Mouse (Mus musculus): Measurements from ENCODE around the gene Slamf9.

The Slamf9 gene

DNA sequence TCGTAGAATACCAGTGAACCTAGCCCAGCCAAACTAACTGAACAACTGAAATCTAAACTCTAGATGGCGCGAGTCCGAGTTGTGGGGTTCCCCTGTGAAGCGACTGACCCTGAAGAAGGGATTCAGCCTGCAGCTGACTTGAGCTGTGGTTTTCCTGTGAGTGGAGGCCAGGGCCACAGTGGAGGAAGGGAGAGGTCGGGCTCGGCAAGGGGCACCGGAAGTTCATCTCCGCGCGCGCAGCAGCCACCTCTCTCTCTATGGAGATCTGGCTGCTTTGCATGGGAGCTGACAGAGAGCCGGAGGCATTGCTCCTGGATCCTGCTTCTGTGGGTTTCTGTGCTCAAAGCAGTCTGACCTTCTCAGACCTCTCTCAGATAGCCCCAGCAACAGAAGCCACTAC is 37.8 kb downstream of the Slamf9 start:
- DNase-seq (ENCODE audit: low read depth in 1 of 2, low spot score in 2 of 2): peak; percentile 80 to 83

DNA sequence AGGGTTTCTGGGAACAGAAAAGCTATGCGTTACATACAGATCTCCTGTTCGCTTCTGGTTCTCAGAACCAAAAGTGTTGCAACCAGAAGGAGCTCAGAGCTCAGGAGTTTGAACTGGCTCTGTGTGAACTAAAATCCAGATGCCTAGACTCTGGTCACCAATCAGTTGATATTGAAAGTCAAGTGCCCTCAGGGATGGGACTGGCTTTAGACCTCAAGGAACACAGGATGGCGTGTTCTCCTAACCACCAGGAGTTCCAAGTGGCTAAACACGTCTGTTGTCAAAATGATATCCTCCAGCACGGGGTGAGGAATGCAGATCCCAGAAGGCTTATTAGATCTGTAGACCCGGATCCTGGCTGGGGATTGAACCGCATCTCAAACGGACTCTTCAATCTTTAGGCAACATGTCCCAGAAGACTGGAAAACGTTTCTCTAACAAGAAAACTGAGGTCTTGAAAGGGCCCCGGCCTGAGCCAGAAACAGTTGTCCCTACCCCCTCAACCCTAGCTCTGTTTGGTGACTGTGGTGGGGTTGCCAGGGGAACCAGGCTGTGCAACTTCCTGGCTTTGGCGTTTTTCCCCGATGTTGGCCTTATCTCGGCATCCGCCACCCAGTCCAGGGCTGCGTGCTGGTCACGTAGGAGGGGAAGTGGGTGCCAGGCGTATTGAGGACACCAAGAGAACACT is 38.5 kb downstream of the Slamf9 start:
- DNase-seq (ENCODE audit: low read depth in 1 of 2, low spot score in 2 of 2): peak; percentile 88 to 92

DNA sequence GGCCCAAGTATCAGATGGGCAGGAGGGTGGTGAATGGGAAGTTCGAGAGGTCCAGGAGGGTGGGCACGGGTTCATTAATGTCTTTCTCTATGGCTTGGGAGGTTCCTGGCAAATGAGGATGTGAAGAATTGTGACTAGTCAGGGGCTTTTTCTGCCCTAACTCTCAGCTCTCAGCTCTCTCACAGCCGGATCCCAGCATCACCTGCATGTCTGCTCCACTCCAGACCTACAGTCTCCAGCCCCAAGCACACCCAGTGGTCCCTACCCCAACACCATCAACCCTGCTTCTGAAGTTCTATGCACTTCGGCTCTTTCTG is 39.0 kb downstream of the Slamf9 start:
- DNase-seq (ENCODE audit: low read depth in 1 of 2, low spot score in 2 of 2): no peak

DNA sequence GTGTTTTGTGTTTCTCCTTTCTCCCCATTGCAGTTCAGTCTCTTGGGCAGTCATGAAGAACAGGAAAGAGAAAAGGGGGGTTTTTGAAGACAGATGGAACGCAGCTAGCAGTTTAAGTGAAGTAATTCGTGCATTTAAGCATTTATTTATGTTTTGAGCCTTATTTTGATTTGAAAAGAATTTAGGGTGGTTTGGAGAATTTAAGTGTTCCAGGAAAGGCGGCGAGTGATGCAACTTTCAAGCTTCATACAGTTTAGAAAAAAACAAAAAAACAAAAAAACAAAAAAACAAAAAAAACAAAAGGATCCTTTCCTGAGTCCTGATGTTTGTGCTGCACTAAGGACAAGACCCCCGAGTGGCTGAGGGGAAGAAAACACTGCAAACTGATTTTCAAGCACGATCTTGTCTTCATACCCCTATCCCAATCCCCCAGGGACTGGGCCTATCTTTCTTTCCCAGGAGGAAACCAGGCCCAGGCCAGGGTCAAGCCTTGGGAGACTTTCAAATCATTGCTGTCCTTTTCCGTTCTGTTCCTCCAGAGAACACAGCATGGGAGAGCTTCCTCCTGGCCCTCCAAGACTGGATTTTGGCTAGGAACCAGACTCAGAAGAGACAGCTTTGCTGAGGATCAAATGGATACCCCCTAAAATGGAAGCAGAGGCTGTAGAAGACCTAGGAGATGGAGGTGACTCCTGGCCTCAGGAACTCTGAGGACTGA is 39.6 kb downstream of the Slamf9 start:
- DNase-seq (ENCODE audit: low read depth in 1 of 2, low spot score in 2 of 2): no peak

DNA sequence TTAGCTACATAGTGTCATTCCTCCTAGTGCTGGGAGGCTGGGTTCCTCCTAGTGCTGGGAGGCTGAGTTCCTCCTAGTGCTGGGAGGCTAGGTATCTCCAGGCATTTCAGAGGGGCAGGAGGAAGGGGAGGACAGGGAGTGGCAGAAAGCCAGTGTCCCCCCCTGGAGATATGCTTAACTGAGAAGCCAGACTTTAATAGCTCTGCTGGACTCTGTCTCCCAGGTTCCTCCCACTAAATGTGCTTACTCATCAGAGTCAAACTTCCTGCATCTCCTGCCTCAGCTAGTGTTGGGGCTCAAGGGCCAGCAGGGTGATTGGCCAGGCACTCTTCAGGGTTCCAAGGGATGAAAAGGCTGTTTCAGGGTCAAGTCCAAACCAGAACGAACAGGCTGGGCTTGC is 40.2 kb downstream of the Slamf9 start:
- DNase-seq (ENCODE audit: low read depth in 1 of 2, low spot score in 2 of 2): no peak

DNA sequence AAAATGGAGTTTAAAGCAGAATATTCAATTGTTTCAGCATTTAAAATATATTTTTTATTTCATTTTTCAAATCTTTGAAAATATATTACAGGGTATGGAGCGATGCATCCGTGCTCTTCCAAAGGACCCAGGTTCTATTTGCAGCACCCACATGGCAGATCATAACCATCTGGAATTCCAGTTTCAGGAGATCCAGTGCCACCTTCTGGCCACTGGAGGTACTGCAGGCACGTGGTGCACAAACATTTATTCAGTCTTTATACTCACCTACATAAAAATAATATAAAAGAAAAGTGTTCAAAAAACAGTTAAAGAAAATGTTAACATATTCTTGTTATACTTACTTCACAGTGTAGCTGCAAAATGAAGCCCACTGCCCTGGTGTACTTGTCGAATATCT is 42.9 kb downstream of the Slamf9 start:
- no peak for DNase-seq (ENCODE audit: low read depth in 1 of 2, low spot score in 2 of 2)

DNA sequence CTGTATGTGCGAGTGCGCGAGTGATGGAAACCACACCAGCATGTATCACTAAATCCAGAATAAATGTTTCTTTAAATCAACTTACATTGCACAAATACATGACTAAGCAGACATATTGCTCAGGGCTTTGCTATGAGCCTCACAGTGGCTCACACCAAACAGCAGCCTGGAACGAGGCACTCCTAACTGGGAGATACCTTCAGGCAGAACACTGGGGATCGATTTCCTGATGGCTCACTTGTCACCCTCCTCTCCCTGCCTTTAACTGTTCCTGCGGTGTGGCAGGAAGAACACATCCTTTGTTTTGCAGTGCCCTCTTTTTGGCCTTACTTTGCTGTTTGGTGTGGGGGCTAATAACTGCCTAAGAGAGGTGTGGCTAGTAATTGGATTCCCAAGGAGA is 44.5 kb downstream of the Slamf9 start:
- no peak for DNase-seq (ENCODE audit: low read depth in 1 of 2, low spot score in 2 of 2)

DNA sequence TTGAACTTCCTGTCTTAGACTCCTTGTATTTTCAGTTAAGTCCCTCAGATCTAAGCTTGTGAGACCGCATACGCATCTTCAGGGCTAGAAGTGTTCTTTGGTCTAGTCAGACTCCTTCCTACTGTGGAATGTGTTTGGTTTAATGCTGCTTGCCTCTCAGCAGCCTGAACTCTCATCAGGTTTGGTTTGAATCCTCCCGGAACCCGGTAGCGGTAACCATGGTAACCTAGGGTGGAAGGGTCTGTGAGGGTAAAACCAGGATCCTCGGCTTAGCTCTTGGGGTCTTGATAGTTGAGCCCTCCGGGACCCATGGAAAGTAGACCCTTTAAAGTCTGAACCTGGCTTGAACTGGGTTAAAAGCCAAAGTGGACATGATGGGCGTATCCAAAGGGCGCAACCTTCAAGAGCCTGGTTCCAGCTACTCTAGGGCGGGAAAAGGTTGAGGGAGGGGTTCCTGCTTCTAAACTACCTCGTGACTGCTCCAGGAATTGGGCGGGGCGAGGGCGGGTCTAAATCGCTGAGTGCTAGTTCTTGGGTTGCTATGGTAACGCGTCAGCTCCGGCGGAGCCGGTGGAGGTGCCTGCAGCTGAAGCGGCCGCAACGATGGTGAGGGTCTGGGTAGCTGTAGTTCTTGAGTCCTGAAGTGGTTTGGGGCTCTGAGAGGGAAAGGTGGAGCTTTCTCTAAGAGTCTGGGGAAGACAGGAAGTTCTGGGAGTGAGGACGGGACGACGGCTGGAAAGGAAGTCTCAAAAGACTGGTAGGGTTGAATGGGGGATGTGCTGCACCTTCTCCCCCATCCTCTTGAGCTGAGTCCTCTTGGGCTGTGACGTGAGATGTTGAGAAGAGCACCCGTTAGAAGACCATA is 45.6 kb downstream of the Slamf9 start, which contains the start of gene Cfap45:
Gene Cfap45, plus strand, starts transcription at position 226 of the 865 bp plus-strand sequence.
- DNase-seq (ENCODE audit: low read depth in 1 of 2, low spot score in 2 of 2): peak; percentile 70 to 71

DNA sequence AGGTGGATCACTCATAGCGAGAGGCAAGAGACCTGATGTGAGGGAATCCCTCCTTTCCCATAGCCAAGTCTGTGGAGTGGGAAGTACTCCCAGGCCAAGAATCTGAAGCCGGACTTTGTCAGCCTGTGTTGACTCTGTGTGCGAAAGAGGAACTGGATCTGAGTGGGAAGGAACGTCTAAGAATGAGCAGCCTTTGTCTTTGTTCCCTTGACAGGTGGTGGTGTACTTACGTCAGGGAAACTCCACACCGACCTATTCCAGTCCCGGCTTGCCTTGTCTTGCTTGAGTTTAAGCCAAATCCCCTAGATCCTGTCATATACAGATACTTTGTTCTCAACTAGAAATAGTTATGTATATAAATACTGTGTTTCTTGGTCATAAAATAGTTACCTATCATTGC is 47.4 kb downstream of the Slamf9 start:
- no peak for DNase-seq (ENCODE audit: low read depth in 1 of 2, low spot score in 2 of 2)

DNA sequence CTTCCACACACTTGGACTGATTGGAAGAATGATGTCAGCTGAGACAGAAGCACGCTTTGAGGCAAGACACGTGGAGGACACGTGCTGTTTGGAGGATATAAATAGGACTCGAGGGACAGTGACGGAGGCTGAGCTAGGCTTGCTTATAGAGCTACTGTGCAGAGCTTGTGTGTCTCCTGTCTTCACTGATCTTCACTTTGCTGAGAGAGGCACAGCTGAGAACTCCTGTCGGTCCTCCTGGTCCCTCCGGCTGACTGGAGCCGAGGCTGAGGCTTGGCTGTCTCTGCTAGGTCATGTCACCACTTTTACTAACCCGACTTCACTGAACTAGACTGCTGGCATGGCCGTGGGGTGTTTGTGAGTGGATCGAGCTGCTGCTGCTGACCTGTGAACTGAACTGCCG is 48.5 kb downstream of the Slamf9 start:
- DNase-seq (ENCODE audit: low read depth in 1 of 2, low spot score in 2 of 2): no peak

DNA sequence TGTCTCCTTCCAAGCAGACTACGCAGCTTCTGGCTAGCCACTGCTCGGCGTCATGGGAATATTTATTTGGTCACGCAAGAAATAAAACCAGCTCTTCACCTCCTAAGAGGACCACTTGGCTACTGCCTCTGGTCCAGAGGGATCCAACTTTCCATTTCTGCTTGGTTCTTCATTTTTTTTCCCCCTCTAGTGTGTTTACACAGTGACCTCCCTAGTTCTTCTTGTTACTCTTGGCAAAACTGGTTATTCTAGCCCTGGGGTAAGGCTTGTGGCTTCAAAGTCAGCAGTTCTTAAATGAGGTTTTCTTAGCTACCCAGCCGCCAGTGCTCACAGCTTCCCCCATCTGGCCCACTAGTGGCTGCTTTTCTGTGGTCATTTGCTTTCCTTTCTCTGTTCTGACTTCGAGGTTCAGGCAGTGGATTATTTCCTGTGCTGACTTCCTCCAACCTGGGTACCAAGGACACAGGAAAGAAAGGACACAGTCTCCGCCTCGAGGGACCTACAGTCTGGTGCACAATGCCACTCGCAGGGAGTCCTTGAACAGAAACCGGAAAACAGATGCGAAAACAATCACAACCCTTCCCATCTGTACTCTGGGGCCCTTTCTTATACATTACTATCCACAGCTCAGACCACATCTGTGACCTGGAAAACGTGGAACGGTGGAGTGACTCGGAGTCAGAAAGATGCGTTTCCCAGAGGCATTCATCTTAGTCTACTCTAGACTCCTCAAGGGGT is 50.0 kb downstream of the Slamf9 start:
- DNase-seq (ENCODE audit: low read depth in 1 of 2, low spot score in 2 of 2): no peak

DNA sequence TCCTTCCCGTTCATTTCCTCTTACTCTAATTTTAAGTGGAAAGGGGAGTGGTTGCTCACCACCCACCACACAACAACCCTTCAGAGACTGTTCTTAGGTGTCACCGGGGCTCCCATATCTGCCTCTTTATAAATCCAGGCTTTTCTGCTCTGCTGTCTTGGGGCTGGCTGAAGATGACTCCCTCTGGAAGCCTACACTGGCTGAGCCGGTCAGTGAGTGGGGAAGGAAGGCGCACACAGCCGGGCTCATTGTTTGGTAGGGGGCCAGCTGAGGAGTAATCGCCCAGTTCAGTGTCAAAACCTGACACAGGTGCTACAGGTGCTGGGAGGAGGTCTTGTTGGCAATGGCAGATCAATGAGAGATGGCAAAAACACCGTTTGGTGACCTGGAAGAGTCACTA is 50.8 kb downstream of the Slamf9 start:
- DNase-seq (ENCODE audit: low read depth in 1 of 2, low spot score in 2 of 2): no peak

DNA sequence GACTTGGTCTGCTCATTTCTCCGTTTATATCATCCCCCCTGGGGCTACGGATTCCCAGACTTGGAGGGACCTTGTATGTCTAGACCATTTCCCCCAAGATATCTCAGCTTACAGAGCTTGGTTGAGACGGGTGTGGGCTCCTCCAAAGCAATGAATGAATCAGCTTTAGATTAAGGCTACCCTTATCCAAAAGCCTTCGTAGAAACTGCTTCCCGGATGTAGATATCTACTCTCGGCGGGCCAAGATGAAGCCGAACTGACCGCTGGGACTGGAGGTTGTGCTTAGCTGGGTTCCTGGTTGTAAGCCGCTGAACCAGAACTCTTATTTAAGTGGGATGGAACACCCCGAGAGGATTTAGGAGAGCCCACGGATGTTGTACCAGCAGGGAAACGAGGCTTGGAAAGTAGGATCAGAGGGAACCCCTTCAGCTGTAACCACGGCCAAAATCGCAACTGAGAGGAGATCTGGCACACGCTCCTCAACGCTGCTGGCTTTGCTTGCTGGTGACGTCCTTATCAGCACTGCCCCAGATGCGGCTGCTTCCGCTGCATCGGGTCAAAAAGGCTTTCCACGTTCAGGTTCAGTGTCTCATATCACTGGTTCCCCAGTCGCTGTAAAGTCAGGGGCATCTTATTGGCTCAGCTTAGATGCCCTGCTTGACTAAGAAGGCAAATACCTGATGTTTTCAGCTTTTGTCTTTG is 51.4 kb downstream of the Slamf9 start:
- DNase-seq (ENCODE audit: low read depth in 1 of 2, low spot score in 2 of 2): no peak

DNA sequence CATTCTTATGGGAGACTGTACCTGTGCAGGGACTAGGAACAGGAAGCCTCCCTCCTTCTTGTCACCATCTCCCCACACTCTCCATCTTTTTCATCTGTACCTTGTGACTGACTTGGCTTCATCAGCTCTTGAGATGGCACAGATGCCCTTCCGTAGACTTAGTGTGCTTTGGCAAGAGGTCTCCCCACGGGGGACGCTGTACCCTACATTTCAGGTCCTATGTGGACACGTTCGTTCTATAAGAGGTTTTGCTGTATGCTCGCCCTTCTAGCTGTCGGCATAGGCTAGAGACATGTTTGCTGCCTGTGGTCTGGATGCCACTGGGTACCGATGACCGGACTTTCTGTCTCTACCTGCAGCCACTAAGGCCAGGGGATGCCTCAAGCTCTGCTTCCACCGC is 52.3 kb downstream of the Slamf9 start:
- no peak for DNase-seq (ENCODE audit: low read depth in 1 of 2, low spot score in 2 of 2)

All from monocyte, adult 2 months (primary cell).